Mouse (Mus musculus): Measurements from ENCODE around the gene Hacd3.
"Not testable (repeated sequence)": the region's sequence is repeated elsewhere in the genome, so short reads cannot be mapped to it uniquely, and the experiment has no call there.

The Hacd3 gene

DNA sequence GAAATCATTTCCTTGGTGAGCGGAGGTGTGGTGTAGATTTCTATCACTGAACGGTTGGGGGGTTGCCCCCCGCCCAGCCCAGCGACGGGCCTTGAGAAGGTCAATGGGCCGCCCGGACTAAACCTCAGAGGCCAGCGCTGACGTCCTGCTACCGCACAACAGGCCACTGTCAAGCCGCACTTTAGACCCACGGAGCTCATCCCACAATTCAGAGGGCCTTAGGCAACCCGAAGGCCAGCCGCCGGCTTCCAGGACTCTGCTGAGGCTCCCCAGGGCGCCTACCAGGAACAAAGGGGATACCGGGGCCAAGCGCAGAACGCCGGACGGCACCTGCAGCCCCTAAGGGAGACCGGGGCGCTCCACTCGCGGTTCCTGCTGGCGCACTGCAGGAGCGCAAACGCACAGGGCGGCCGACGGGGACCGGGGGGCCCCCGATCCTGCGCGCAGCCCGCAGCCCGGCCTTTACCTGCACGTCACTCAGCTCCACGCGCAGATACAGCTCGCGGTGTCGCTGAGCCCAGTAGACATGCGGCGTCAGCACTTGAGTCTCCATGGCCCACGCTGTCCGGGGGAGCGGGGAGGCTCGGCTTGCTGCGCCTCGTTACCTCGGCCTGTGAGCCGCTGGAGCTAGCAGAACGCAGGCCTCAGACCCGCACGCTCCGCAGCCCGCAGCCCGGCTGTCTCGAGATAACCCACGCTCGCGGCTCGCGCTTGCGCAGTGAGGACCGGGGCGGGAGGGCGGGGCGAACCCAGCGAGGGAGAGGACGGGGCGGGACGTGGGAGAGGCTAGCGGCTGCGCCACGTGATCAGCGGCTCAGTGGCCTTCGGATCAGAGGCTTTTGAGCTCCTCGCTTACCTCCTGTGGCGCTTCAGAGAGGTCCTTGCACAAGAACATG lies at the start of gene Hacd3:
TSS of gene Hacd3 (minus strand) at position 703 of the 896 bp plus-strand sequence.
- peak; percentile 93 for DNase-seq

DNA sequence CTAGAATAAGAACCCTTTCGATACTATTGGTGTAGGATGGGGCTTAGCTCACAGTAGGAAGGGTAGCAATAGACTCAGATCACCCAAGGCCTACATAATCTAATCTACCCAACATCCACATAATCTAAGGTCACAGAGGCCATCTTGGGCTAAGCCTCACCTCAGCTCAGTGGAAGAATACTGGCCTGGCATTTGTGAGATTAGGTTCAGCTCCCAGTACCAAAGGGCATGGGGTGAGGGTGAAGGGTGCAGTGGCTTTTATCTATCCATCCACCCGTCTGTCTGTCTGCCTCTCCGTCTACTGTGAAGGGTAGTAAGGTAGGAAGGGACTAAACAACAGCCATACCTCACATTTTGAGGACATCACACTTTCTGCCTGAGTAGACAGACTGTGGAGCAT lies 49.1 kb upstream of the Hacd3 start:
- DNase-seq, result no peak

DNA sequence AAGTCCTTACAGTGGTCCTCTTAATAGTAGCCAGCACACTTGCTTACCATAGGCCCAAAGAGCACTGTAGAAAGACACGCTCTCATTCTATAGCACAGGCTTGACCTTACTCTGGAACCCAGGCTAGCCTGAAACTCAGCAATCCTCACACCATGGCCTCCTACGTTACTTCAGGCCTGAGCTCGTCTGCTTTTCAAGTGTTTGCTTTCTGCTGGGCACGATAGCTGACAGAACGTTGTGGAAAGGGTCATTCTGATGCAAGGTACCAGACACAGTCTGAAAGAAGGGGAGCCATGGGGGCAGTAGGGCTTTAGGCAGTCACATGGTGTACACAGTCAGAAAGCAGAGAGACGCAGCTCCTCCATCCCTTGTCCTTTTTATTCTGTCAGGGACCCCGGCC lies 42.8 kb upstream of the Hacd3 start:
- DNase-seq, result no peak

DNA sequence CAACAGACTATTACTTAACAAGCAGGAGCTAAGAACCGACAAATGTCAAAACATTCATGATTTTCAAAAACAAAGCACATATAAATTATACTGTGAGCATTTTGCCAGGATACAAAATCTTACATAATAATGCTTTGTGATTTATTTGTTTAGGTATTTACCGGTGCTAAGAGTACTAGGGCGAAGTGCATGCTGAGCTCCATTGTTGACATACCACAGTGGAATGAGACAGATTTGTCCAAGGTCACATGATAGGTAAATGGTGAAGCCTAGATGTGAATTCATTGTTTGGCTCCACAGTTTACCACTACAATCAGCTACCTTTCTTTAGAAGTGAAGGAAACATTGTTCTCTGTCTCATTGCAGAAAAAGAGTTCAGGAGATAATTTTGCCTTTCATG lies 29.5 kb upstream of the Hacd3 start:
- no peak for DNase-seq

DNA sequence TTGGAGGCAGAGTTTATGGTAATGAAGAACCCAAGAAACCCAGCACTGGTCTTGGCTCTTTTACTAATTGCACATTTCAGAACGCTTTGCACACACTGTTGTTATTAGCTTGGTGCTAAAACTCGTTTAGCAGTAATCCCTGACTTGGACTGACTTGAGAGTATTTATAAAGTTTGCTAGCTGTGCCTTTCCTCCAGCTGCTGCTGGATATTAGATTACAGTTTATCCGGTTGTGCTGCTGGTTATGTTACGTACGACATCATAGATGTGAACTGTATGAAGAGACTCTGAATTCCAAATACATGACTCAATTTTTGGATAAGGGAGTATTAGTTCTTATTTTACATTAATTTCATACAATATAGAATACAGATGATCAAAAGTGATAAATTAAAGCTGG lies 27.9 kb upstream of the Hacd3 start:
- no peak for DNase-seq

DNA sequence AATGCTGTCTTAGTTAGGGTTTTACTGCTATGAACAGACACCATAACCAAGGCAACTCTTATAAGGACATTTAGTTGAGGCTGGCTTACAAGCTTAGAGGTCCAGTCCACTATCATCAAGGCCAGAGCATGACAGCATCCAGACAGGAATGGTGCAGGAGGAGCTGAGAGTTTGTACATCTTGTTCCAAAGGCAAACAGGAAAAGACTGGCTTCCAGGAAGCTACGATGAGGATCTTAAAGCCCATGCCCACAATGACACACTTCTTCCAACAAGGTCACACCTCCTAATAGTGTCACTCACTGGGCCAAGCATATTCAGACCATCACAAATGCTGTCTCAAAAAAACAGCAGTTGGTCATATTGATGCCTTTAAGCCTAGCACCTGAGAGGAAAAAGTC lies 25.5 kb upstream of the Hacd3 start:
- DNase-seq, result no peak

DNA sequence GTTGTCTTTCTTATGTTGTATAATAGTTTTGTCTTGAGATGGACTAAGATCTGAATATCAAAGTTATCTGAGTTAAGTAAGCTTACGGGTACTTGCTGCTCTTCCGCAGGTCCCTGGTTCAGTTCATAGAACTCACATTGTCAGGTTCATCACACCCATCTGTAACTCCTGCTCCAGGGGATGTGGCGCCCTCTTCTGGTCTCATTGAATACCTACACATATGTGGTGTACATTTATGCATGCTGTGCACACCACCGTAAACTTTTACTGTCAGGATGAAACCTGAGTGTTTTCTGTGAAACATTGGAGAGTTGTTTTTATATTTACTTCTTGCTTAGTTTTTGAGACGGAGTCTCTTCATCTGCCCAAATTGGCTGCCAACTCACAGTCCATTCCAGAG lies 19.9 kb upstream of the Hacd3 start:
- no peak for DNase-seq

DNA sequence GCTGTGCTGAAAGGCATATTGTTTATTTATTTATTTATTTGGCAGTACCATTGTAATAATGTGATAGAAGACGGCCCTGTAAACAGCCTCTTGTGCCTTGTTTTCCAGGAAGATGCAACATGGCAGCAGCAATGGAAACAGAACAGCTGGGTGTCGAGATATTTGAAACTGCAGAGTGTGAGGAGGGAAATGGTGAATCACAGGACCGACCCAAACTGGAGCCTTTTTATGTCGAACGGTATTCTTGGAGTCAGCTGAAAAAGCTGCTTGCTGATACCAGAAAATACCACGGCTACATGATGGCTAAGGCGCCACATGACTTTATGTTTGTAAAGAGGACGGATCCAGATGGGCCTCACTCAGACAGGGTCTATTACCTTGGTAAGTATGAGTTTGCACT lies 15.4 kb upstream of the Hacd3 start:
- DNase-seq, result peak; percentile 26

DNA sequence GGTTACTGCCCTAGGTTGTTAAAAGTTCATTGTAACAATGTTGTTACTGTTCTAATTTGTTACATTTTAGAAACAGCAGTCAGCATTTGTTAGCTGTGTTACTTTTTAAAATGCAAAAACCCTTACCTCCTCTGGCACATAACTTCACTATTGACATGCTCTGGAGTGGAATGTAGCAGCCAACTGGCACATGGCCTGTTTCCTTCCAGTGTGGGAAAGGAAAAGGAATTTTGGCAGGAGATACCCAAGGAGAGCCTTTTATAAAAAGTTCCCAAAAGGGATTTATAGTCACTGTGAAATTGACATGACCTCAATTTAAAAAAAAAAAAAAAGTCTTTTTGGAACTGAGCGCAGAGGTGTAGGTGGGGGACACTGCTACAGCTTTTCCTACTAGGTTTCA lies 15.0 kb upstream of the Hacd3 start:
- DNase-seq, result peak; percentile 54

DNA sequence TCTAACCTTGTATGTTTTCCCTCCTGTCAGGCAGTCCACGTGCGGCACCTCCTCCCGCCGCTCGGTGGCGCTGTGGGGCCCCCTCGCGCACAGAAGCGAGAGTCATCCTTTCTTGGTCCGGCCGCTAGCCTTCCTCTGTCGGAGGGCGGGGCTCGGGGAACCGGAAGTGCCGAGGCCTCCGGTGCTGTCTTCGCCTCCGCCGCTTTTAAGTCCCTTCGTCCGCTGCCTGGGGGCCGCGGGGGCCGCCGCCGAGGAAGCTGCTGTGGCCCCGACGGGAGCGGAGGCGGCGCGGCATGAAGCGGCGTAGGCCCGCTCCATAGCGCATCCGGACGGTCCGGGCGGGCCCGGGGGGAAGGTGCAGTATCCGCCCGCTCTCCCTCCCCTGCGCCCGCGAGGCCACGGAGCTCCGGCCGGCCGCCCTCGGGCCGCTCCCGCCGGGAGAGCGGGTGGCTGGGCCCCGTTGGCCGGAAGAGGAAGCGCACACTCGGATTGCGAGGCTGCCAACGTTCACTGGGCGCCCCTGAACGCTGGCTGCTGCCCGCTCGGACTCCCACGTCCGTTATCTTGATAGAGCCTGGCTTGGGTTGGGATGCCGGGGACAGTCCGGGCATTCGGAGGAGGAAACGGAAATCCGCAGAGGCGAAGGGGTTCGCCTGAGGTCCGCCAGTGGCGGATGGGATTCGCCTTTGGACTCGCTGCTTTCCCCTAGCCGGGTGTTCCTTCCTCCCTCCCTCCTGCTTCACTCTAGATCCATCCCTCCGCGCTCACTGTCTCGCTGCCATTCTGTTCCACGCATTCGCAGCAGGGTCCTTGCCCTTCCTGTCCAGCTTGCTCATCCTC lies 11.0 kb upstream of the Hacd3 start, which contains the start of gene Dpp8:
TSS of gene Dpp8 (plus strand) at position 146 of the 840 bp plus-strand sequence.
- peak; percentile 94 for DNase-seq

DNA sequence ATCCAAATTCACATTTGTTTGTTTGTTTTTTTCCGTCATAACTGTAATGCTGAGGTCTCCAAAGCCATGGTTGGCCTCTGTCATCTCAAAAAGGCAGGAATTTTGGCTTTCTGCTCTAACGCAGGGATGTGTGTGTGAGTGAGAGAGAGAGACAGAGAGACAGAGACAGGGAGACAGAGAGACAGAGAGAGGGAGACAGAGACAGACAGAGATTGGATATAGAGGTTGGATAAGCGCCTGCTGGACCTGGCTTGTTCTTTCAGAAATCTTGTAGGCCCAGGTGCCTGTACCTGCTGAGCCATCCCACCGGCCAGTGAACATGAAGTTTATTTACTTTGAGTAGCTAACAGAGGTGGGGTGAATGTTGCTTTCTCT lies 10.4 kb upstream of the Hacd3 start:
- no peak for DNase-seq

DNA sequence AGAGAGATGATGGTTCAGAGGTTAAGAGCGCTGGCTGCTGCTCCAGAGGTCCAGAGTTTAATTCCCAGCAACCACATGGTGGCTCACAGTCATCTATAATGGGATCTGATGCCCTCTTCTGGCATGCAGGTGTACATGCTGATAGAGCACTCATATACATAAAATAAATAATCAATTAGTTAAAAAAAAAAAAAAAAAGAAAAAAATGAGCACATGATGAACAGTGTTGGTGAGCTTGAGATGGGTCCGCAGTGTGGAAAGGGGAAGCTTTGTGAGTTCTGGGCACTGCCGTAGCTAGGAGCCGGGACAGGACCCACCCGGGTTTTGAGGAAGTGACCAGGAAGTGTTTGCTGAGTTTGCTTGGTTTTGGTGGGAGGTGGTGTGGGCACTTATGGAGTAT lies 9.9 kb upstream of the Hacd3 start:
- not testable (repeated sequence) for DNase-seq

DNA sequence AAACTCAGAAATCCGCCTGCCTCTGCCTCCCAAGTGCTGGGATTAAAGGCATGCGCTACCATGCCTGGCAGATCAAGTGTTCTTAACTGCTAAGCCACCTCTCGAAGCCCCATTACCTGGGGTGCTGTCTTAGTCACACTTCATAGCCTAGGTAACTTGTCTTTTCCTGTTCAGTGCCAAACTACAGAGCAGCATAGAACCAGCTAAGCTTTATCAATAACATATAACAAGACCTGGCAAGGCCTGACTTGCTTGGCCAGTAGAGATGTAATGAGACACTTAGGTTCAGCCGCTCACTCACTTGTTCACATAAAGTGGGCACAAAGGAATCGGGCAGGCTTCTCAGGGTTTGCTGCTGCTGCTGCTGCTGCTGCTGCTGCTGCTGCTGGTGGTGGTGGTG lies 6.8 kb upstream of the Hacd3 start:
- no peak for DNase-seq

DNA sequence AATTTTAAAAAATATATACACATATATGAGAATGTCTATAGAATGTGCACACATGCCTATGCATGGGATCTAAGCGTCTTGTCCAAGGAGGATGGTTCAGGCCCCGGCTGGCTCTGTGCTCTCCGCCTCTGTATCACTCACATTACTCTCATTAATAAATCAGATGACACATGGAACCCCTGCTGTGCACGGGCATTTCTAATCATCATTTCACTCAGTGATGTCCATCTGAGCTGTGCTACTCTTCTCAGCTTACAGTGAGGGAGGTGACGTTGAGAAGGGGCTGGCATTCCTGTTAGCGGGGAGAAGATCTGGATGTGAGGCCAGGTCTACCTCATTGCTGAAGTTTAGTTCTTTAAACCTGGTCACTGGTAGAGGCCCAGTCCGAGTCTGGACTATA lies 5.7 kb upstream of the Hacd3 start:
- no peak for DNase-seq

DNA sequence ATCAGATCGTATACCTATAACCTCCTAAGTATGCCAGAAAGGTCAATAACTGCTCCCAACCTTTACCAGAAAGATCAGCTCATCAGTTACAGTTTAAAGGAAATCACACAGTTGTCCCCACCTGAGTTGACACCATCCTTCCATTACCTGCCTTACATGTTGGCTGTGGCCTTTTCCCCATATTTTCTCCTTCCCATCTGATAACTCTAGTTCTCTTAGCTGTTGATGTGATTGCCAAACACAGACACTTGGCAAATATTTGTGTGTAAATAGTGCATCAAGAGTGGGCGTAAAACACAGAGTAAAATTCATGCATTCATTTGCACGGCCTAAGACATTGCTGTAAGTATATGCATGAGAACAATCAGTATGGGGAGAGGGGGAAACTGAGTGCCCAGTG lies 2.0 kb upstream of the Hacd3 start:
- no peak for DNase-seq

DNA sequence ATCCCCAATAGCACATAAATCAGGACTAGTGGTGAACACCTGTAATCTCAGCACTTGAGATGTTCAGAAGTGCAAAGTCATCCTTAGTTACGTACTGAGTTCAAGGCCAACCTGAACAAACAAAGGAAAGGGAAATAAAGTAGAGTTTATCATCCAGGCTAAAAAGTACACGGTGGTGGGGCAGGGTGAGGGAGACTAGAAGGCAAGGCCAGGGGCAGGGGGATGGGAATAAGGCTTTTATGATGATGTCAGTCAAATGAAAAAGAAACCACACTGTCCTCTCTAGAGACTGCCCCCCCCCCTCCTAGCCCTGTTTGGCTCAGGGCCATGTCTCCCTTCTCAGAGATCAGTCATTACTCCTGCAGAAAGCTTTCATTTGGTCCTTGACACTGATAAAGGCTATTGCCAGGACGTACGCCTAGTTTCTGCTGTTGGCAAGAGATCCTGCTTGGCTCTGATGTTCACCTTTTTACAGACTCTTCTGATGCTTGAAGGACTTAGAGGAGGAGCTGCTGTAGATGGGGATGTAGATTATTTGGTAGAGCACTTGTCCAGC lies 1.2 kb upstream of the Hacd3 start:
- DNase-seq, result no peak

DNA sequence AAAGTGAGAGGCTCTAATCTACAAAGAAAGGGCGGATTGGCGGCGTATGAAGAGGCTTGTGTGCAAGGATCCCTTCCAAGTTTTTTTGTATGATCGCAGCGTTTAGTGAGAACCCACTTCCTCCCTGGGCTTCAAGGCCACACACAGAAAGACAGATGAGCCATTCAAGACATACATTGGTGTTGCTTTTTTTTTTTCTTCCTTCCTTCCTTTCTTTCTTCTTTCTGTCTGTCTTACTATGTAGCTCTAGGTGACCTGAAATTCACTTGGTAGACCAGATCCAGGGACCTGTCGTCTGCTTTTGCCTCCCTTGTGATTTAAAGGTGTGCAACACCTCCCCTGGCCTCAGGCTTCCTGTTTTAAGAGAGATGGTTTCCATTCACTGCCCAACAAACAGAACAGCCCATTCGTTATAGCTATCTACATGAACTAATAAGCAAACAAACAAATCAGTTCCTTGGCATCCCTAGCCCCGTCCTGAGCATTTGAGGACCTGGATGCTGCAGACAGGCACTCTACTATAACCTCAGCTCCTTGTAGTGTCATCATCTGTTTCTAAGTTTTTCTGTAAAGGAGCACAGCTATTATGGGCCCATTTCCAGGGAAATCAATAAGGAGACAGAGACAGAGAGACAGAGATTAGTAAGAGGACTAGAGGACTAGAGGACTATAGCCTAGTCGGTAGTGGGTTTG lies 540 bp upstream of the Hacd3 start:
- no peak for DNase-seq

DNA sequence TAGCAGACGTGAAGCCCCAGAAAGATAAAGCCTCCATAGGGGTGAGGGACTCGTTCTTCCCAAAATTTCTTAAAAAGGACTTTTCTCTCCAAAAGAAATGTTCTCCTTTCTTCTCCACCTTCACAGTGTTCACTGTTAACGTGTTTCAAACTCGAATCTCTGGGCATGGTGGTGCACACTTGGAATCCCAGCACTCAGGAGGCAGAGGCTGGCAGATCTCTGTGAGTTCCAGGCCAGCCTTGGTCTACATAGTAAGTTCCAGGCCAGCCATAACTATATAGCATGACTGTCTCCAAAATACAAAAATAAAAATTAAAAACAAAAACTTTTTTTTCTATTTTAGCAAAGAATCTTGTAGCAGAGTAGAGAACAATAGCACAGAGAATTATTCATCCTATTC lies 1.4 kb downstream of the Hacd3 start:
- DNase-seq, result no peak

DNA sequence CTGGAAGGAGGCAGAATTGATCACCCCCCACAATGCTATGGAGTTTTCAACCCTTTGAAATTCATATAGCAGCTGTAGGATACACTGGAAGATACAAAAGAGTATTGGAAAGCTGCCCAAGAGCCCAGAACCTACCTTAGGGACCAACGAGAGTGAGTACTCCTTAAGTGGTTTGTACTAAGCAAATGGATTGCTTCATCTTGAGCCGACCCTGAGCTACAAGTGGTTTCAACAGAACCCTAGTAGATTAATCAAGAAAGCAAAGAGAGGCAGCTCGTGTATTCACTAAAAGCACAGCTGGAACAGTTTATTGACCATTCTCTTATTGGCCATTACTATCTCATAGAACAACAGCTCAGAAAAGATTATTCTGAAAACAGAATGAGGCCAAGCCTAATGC lies 2.3 kb downstream of the Hacd3 start:
- no peak for DNase-seq

DNA sequence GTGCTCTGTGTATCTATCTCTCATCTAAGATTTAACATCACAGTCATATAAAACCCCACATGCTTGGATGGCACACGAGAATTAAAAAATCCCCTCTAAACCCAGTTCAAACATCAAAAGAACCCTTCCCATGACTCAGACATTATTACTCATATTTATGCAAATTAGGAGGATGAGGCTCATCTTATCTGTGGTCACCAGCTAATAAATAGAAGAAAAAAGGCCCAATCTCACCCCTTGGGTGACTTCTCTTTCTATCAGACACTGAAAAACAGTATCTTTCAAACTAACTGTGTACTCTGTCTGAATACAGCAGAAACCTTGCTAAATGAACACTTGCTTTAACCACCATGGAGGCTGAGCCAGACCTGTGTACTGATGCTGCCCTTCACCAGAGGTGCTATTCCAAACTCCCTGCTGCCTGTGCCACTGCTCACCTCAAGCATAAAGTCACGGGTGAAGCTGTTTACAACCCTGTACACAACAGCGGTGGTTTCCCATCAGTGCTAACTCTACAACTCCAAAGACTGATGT lies 2.8 kb downstream of the Hacd3 start:
- no peak for DNase-seq

DNA sequence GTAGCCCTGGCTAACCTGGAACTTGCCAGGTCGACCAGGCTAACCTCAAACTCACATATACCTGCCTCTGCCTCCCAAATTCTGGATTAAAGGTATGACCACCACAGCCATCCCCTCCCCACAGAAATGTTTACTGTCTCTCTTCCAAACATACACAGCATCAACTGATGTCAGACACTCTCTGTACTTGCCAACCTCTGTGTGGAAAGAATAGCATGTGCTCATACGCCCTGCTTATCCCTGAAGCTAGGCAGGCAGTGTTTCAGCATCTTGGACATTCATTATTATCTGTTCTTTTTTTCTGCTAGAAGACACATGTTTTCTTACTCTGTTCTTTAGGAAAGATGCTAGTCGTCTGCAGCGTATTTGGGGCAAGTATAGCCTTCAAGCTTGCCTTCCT lies 3.6 kb downstream of the Hacd3 start:
- DNase-seq, result no peak

DNA sequence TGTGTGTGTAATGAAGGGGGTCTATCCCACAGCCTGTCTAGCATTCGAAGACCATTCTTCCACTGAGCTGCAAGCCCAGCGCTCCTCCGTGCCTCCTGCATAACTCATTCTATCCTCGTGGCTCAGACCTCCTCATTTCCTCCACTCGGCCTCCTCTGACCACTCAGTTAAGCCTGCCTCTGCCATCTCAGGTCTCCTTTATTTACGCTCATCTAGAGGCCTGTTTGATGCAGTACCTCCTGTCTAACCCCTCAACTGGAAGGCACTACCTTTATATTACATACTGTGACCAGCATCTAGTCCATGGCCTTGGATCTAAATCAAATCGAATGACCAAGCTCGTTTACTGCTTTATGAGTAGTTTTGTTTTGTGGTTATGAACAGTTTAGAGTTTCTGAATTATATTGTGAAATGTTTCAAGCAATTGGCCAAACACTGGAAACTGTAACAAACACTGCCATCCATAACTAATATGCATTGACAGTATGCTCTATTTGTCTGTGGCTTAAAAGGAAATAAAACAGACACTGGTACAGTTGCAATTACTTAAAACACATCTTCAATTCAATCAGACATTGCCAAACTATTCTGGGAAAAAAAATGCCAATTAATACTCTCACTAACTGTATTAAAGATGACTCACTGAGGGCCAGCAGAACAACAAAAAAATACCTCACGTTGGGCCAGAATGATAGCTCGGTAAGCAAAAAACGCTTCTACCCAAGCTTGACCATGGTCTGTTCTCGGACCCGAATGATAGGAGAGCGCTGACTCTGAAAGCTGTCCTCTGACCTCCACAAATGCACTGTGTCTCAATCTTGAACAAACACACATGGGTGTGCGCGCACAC lies 4.3 kb downstream of the Hacd3 start:
- no peak for DNase-seq
